Mouse (Mus musculus): ENCODE results near the gene Cdc25b.

GRCm38 (mm10) chr2:131205521-131206182, 18.9 kb downstream of the Cdc25b start:
- TF ChIP-seq CTCF (IDR thresholded peaks at IDR 0.05; ENCODE audit: extremely low read depth, insufficient read length, insufficient replicate concordance, low read depth, low read length) (no peak), POLR2A (IDR thresholded peaks at IDR 0.05; ENCODE audit: low read depth, low read length) (no peak)

Measured in small intestine, adult 2 months (tissue).